ENCODE assay signal across 22 mouse cellular contexts in the genomic region with DNA sequence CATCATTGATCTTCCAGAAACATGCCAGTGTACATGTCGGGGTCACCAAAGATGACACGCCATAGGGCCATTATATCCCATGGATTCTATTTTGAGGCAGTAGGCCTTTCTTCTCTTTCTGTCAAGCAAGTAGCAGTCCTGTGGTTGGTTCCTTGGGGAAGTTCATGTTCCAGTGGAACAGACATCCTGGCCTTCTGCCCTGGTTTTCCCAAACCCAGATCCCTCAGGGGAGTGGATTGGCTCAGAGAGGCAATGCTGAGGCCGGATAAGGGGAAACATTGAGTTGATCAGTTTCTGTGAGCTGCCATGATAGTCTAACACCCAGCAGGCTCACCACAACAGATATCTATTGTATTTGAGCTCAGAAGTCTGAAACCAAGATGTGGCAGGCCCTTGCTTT.
DNase-seq lines count a peak whose midpoint lies in the region; ATAC-seq lines count a peak whose summit lies in the region.
"Had no signal": no experiment of that assay in that cellular context is flagged by ENCODE, and none has a peak within 500 bp of the region (broad histone marks: within the 10 kb centered on the region; RNA-seq: fewer than 3 reads in every experiment).

No protein-coding gene starts in this region.

- H3K4me1 ChIP-seq in heart, embryonic 10.5 days = no peaks in the 10 kb centered on the region
- no peaks in the 10 kb centered on the region for H3K4me1 ChIP-seq in hindbrain, embryonic 10.5 days (replicated peaks)
- H3K4me1 ChIP-seq: forebrain, embryonic 15.5 days; hindbrain, embryonic 15.5 days; kidney, embryonic 15.5 days had no signal

- H3K9me3 ChIP-seq in heart, embryonic 10.5 days = no peaks in the 10 kb centered on the region
- no peaks in the 10 kb centered on the region for H3K9me3 ChIP-seq in hindbrain, embryonic 10.5 days
- H3K9me3 ChIP-seq: embryonic facial prominence, embryonic 10.5 days; forebrain, embryonic 10.5 days; forebrain, embryonic 15.5 days; hindbrain, embryonic 15.5 days; kidney, embryonic 15.5 days had no signal

- ATAC-seq in megakaryocyte-erythroid progenitor cell, adult 5-6 weeks (replicated peaks; ENCODE audit: low FRiP score, low TSS enrichment, poor library complexity, severe bottlenecking) = no peak
- ATAC-seq: activated CD4-positive, CD25-positive, alpha-beta regulatory T cell, adult 4 months; forebrain, embryonic 15.5 days; intestine, embryonic 16.5 days; Patski had no signal

- H3K27ac ChIP-seq in heart, embryonic 10.5 days = no peak overlapping the region
- no peak overlapping the region for H3K27ac ChIP-seq in hindbrain, embryonic 10.5 days
- H3K27ac ChIP-seq: embryonic facial prominence, embryonic 10.5 days; forebrain, embryonic 10.5 days; forebrain, embryonic 15.5 days; hindbrain, embryonic 15.5 days; kidney, embryonic 15.5 days had no signal

- 87% methylated on average over 3 of the region's 3 CpGs for WGBS in heart, embryonic 10.5 days
- 94% methylated on average over 3 of the region's 3 CpGs for WGBS in hindbrain, embryonic 10.5 days

- intact Hi-C loops in heart, postnatal 10 days (cut with DNase I) = no loop called here

- peak; percentile 36 for DNase-seq in adrenal gland, postnatal 14 days
- no peak for DNase-seq in adrenal gland, postnatal 25 days
- DNase-seq in heart, adult 8-10 months (ENCODE audit: low spot score) = peak; percentile 33
- no peak for DNase-seq in heart, embryonic 10.5 days (ENCODE audit: low spot score)
- peak; percentile 13 to 14 for DNase-seq in heart, postnatal 10 days
- DNase-seq in skeletal muscle tissue, adult 2 months (ENCODE audit: low read depth, low spot score) = peak; percentile 2
- no peak for DNase-seq in hindbrain, embryonic 10.5 days (ENCODE audit: low spot score)
- DNase-seq: adrenal gland, adult 8-10 months; cerebellum, adult 2 months; cerebellum, postnatal 10 days; gastrocnemius, postnatal 14 days; kidney, adult 2 months had no signal

- H3K36me3 ChIP-seq in heart, embryonic 10.5 days = no peaks in the 10 kb centered on the region
- no peaks in the 10 kb centered on the region for H3K36me3 ChIP-seq in hindbrain, embryonic 10.5 days
- H3K36me3 ChIP-seq: embryonic facial prominence, embryonic 10.5 days; forebrain, embryonic 10.5 days; forebrain, embryonic 15.5 days; hindbrain, embryonic 15.5 days; kidney, embryonic 15.5 days had no signal

- H3K27me3 ChIP-seq in heart, embryonic 10.5 days (ENCODE audit: insufficient read depth, poor library complexity, severe bottlenecking) = no peaks in the 10 kb centered on the region
- H3K27me3 ChIP-seq in hindbrain, embryonic 10.5 days (ENCODE audit: insufficient read depth, poor library complexity, severe bottlenecking) = no peaks in the 10 kb centered on the region
- H3K27me3 ChIP-seq: forebrain, embryonic 15.5 days; hindbrain, embryonic 15.5 days; kidney, embryonic 15.5 days had no signal

- H3K4me3 ChIP-seq in heart, embryonic 10.5 days = no peak overlapping the region
- H3K4me3 ChIP-seq in hindbrain, embryonic 10.5 days = no peak overlapping the region
- H3K4me3 ChIP-seq: embryonic facial prominence, embryonic 10.5 days; erythroblast, embryonic 14.5 days; forebrain, embryonic 10.5 days; forebrain, embryonic 15.5 days; hindbrain, embryonic 15.5 days; kidney, embryonic 15.5 days had no signal

Comparison
In these comparisons a context has a peak if more than half of its experiments do, and no peak if none do; other contexts are left out.
1. DNase-seq: peak in adrenal gland, postnatal 14 days (single experiment), heart, adult 8-10 months (single experiment), heart, postnatal 10 days (2 of 2) and skeletal muscle tissue, adult 2 months (single experiment); none in adrenal gland, postnatal 25 days (single experiment), heart, embryonic 10.5 days (single experiment) and hindbrain, embryonic 10.5 days (single experiment).